Mouse (Mus musculus) lung, postnatal 36 days (tissue): ENCODE measurements around the gene Cdc14a.

Source experiments
- DNase-seq: peaks from one replicate; pipeline ENCODE4 v3.0.0; 2022; ENCODE audit warnings: mixed read lengths

Cdc14a gene

GRCm38 (mm10) chr3:116327001-116327615 is 96.7 kb downstream of the Cdc14a start:
- DNase-seq: peak; percentile 87

GRCm38 (mm10) chr3:116325501-116325900 is 98.3 kb downstream of the Cdc14a start:
- DNase-seq: no peak

GRCm38 (mm10) chr3:116319696-116320095 is 104.1 kb downstream of the Cdc14a start:
- no peak for DNase-seq

GRCm38 (mm10) chr3:116311838-116312237 is 112.0 kb downstream of the Cdc14a start:
- DNase-seq: no peak

- DNase-seq: no peak
These were observed 112.7 kb downstream of the Cdc14a start for GRCm38 (mm10) chr3:116311173-116311572.

GRCm38 (mm10) chr3:116310672-116311071 is 113.2 kb downstream of the Cdc14a start:
- no peak for DNase-seq

GRCm38 (mm10) chr3:116310033-116310432 is 113.8 kb downstream of the Cdc14a start:
- DNase-seq: no peak

- peak; percentile 38 for DNase-seq
These were observed 118.8 kb downstream of the Cdc14a start for GRCm38 (mm10) chr3:116304800-116305753.

GRCm38 (mm10) chr3:116302581-116302980 is 121.3 kb downstream of the Cdc14a start:
- DNase-seq: peak; percentile 68

GRCm38 (mm10) chr3:116301754-116302153 is 122.1 kb downstream of the Cdc14a start:
- peak; percentile 16 for DNase-seq

- peak; percentile 59 for DNase-seq
These were observed 125.1 kb downstream of the Cdc14a start for GRCm38 (mm10) chr3:116298727-116299126.

- DNase-seq: peak; percentile 40
These were observed 125.8 kb downstream of the Cdc14a start for GRCm38 (mm10) chr3:116298003-116298402.

- DNase-seq: no peak
These were observed 126.7 kb downstream of the Cdc14a start for GRCm38 (mm10) chr3:116297170-116297569.

- no peak for DNase-seq
These were observed 133.6 kb downstream of the Cdc14a start for GRCm38 (mm10) chr3:116290041-116290815.

- DNase-seq: no peak
These were observed 135.0 kb downstream of the Cdc14a start for GRCm38 (mm10) chr3:116288833-116289232.

- DNase-seq: no peak
These were observed 139.1 kb downstream of the Cdc14a start for GRCm38 (mm10) chr3:116284735-116285134.

- DNase-seq: no peak
These were observed 139.8 kb downstream of the Cdc14a start for GRCm38 (mm10) chr3:116283996-116284395.

- no peak for DNase-seq
These were observed 142.2 kb downstream of the Cdc14a start for GRCm38 (mm10) chr3:116281663-116282062.

GRCm38 (mm10) chr3:116277146-116277545 is 146.7 kb downstream of the Cdc14a start:
- DNase-seq: no peak

- DNase-seq: no peak
These were observed 152.2 kb downstream of the Cdc14a start for GRCm38 (mm10) chr3:116271679-116272078.

- DNase-seq: no peak
These were observed 156.7 kb downstream of the Cdc14a start for GRCm38 (mm10) chr3:116267036-116267654.

- no peak for DNase-seq
These were observed 157.5 kb downstream of the Cdc14a start for GRCm38 (mm10) chr3:116266360-116266759.

GRCm38 (mm10) chr3:116263977-116264376 is 159.9 kb downstream of the Cdc14a start:
- DNase-seq: peak; percentile 66
